Mouse (Mus musculus): Measurements from ENCODE around the gene Sycp2l. TPM values are rescaled to one million over a fixed set of nuclear protein-coding genes. Genes with fewer than 3 reads are reported as not detected.
"Not testable (repeated sequence)": the region's sequence is repeated elsewhere in the genome, so short reads cannot be mapped to it uniquely, and the experiment has no call there.

The Sycp2l gene
- total RNA-seq, 2 experiments from 2014 or later, result 0.48 TPM; not detected in 1

- no peak for DNase-seq (ENCODE audit: low spot score in 2 of 2)
Measured at GRCm38 (mm10) chr13:41123666-41124225, 9.6 kb downstream of the Sycp2l start.

- no peak for DNase-seq (ENCODE audit: low spot score in 2 of 2)
Measured at GRCm38 (mm10) chr13:41128326-41128725, 14.2 kb downstream of the Sycp2l start.

GRCm38 (mm10) chr13:41129061-41129460, 15.0 kb downstream of the Sycp2l start:
- peak in 1 of 2 experiments; percentile 9 for DNase-seq (ENCODE audit: low spot score in 2 of 2)

- peak; percentile 21 to 54 for DNase-seq (ENCODE audit: low spot score in 2 of 2)
Measured at GRCm38 (mm10) chr13:41134901-41135300, 20.8 kb downstream of the Sycp2l start.

GRCm38 (mm10) chr13:41145433-41145970, 31.4 kb downstream of the Sycp2l start:
- no peak for DNase-seq (ENCODE audit: low spot score in 2 of 2)

GRCm38 (mm10) chr13:41146271-41146670, 32.2 kb downstream of the Sycp2l start:
- peak; percentile 42 to 87 for DNase-seq (ENCODE audit: low spot score in 2 of 2)

GRCm38 (mm10) chr13:41153146-41153545, 39.0 kb downstream of the Sycp2l start:
- DNase-seq (ENCODE audit: low spot score in 2 of 2), result no peak

- DNase-seq (ENCODE audit: low spot score in 2 of 2), result no peak
Measured at GRCm38 (mm10) chr13:41158426-41158825, 44.3 kb downstream of the Sycp2l start.

GRCm38 (mm10) chr13:41187886-41188285, 73.8 kb downstream of the Sycp2l start:
- DNase-seq (ENCODE audit: low spot score in 2 of 2), result no peak

- DNase-seq (ENCODE audit: low spot score in 2 of 2), result no peak
Measured at GRCm38 (mm10) chr13:41195640-41196333, 81.7 kb downstream of the Sycp2l start.

GRCm38 (mm10) chr13:41200861-41201260, 86.8 kb downstream of the Sycp2l start:
- peak in 1 of 2 experiments; percentile 24 for DNase-seq (ENCODE audit: low spot score in 2 of 2)

GRCm38 (mm10) chr13:41203289-41203688, 89.2 kb downstream of the Sycp2l start:
- DNase-seq (ENCODE audit: low spot score in 2 of 2), result peak in 1 of 2 experiments; percentile 16

- DNase-seq (ENCODE audit: low spot score in 2 of 2), result no peak
Measured at GRCm38 (mm10) chr13:41203691-41204090, 89.6 kb downstream of the Sycp2l start.

- DNase-seq (ENCODE audit: low spot score in 2 of 2), result not testable (repeated sequence)
Measured at GRCm38 (mm10) chr13:41205568-41205967, 91.5 kb downstream of the Sycp2l start.

GRCm38 (mm10) chr13:41206241-41206640, 92.1 kb downstream of the Sycp2l start:
- DNase-seq (ENCODE audit: low spot score in 2 of 2), result peak; percentile 29 to 66

- DNase-seq (ENCODE audit: low spot score in 2 of 2), result no peak
Measured at GRCm38 (mm10) chr13:41211276-41211675, 97.2 kb downstream of the Sycp2l start.

- peak in 1 of 2 experiments; percentile 11 for DNase-seq (ENCODE audit: low spot score in 2 of 2)
Measured at GRCm38 (mm10) chr13:41212558-41213322, 98.6 kb downstream of the Sycp2l start.

GRCm38 (mm10) chr13:41215669-41216068, 101.6 kb downstream of the Sycp2l start:
- no peak for DNase-seq (ENCODE audit: low spot score in 2 of 2)

- no peak for DNase-seq (ENCODE audit: low spot score in 2 of 2)
Measured at GRCm38 (mm10) chr13:41216236-41216635, 102.1 kb downstream of the Sycp2l start.

GRCm38 (mm10) chr13:41219056-41219455, 104.9 kb downstream of the Sycp2l start:
- DNase-seq (ENCODE audit: low spot score in 2 of 2), result no peak

- DNase-seq (ENCODE audit: low spot score in 2 of 2), result peak in 1 of 2 experiments; percentile 7
Measured at GRCm38 (mm10) chr13:41219687-41220303, 105.7 kb downstream of the Sycp2l start.
